Comparison of ENCODE assay signal across 8 mouse cellular contexts in genomic region chr7:118102678-118103461, GRCm38 (mm10). TPM values are rescaled to one million over a fixed set of nuclear protein-coding genes. Genes with fewer than 3 reads are reported as not detected.
A peak's percentile ranks its signal among the peaks of the same experiment; 100 is the strongest.
DNase-seq lines count a peak whose midpoint lies in the region; ATAC-seq and TF ChIP-seq lines count a peak whose summit lies in the region.

No protein-coding gene starts in this region.

- 30% methylated on average over 4 of the region's 4 CpGs for WGBS in lung, embryonic 14.5 days
- WGBS in limb, embryonic 11.5 days = 39% methylated on average over 4 of the region's 4 CpGs
- WGBS in neural tube, embryonic 13.5 days = 46% methylated on average over 4 of the region's 4 CpGs
- 68% methylated on average over 4 of the region's 4 CpGs for WGBS in thymus, adult 2 months

- no peak for TF ChIP-seq POLR2A in thymus, adult 2 months (IDR thresholded peaks at IDR 0.05; ENCODE audit: control insufficient read depth, extremely low read depth, insufficient read depth, low read length, poor library complexity)

- no peak overlapping the region for H3K4me3 ChIP-seq in lung, embryonic 14.5 days (ENCODE audit: low read depth, low read length)
- no peak overlapping the region for H3K4me3 ChIP-seq in limb, embryonic 11.5 days (ENCODE audit: low read depth, low read length)
- H3K4me3 ChIP-seq in neural tube, embryonic 13.5 days = no peak overlapping the region
- no peak overlapping the region for H3K4me3 ChIP-seq in thymus, adult 2 months (ENCODE audit: control insufficient read depth, insufficient read depth, low read length)

- ATAC-seq in lung, embryonic 14.5 days (ENCODE audit: insufficient read depth) = peak; percentile 52
- ATAC-seq in limb, embryonic 11.5 days (ENCODE audit: insufficient number of reproducible peaks, low FRiP score, low TSS enrichment, low read depth) = peak; percentile 63; the same call in 1 of the 2 replicates
- peak; percentile 48 for ATAC-seq in neural tube, embryonic 13.5 days (ENCODE audit: low read depth)

- no peaks in the 10 kb centered on the region for H3K27me3 ChIP-seq in lung, embryonic 14.5 days (ENCODE audit: insufficient read depth, low read length)
- no peaks in the 10 kb centered on the region for H3K27me3 ChIP-seq in limb, embryonic 11.5 days (ENCODE audit: control insufficient read depth, insufficient read depth, low read length)
- no peaks in the 10 kb centered on the region for H3K27me3 ChIP-seq in neural tube, embryonic 13.5 days
- no peaks in the 10 kb centered on the region for H3K27me3 ChIP-seq in thymus, adult 2 months (ENCODE audit: control insufficient read depth, insufficient read depth, low read length)

- H3K4me1 ChIP-seq in lung, embryonic 14.5 days (ENCODE audit: insufficient read depth) = no peaks in the 10 kb centered on the region
- no peaks in the 10 kb centered on the region; the same call in 1 of the 2 replicates for H3K4me1 ChIP-seq in limb, embryonic 11.5 days (ENCODE audit: control insufficient read depth, insufficient read depth, low read length)
- no peaks in the 10 kb centered on the region for H3K4me1 ChIP-seq in neural tube, embryonic 13.5 days (replicated peaks)
- H3K4me1 ChIP-seq in thymus, adult 2 months (replicated peaks; ENCODE audit: control insufficient read depth, insufficient read depth, low read length) = no peaks in the 10 kb centered on the region

- H3K9me3 ChIP-seq in lung, embryonic 14.5 days (ENCODE audit: low read depth, low read length) = no peaks in the 10 kb centered on the region
- H3K9me3 ChIP-seq in limb, embryonic 11.5 days (ENCODE audit: control insufficient read depth, low read length) = no peaks in the 10 kb centered on the region
- no peaks in the 10 kb centered on the region for H3K9me3 ChIP-seq in neural tube, embryonic 13.5 days

- peaks cover 37% of the 10 kb centered on the region for H3K36me3 ChIP-seq in lung, embryonic 14.5 days (ENCODE audit: insufficient read depth)
- peaks cover 20% of the 10 kb centered on the region for H3K36me3 ChIP-seq in limb, embryonic 11.5 days (ENCODE audit: control insufficient read depth, insufficient read depth, low read length)
- peaks cover 36% of the 10 kb centered on the region for H3K36me3 ChIP-seq in neural tube, embryonic 13.5 days
- peaks cover 30% of the 10 kb centered on the region for H3K36me3 ChIP-seq in thymus, adult 2 months (ENCODE audit: control insufficient read depth, insufficient read depth, low read length)

- peak overlapping the region; percentile 15; the same call in 1 of the 2 replicates for H3K27ac ChIP-seq in lung, embryonic 14.5 days (ENCODE audit: low read depth)
- H3K27ac ChIP-seq in limb, embryonic 11.5 days (replicated peaks; ENCODE audit: low read depth, low read length) = peak overlapping the region; percentile 30; the same call in 1 of the 2 replicates
- H3K27ac ChIP-seq in neural tube, embryonic 13.5 days (replicated peaks) = no peak overlapping the region
- no peak overlapping the region for H3K27ac ChIP-seq in thymus, adult 2 months (ENCODE audit: control insufficient read depth, insufficient read depth, low read length)

- H3K4me2 ChIP-seq in lung, embryonic 14.5 days = no peak overlapping the region
- no peak overlapping the region for H3K4me2 ChIP-seq in limb, embryonic 11.5 days (ENCODE audit: low read depth, severe bottlenecking)
- no peak overlapping the region for H3K4me2 ChIP-seq in neural tube, embryonic 13.5 days

- peak; percentile 25 for DNase-seq in lung, embryonic 14.5 days
- no peak for DNase-seq in lung, adult 18-20 months
- peak; percentile 67 for DNase-seq in fat pad, adult 2 months (ENCODE audit: extremely low read depth, low read depth, low spot score)
- peak; percentile 47 for DNase-seq in limb, embryonic 11.5 days (ENCODE audit: low spot score)
- no peak for DNase-seq in thymus, adult 2 months
- DNase-seq in spleen, postnatal 36 days (ENCODE audit: low spot score in 2 of 2) = no peak
- no peak for DNase-seq in layer of hippocampus, adult 9-10 months (ENCODE audit: low spot score)

- TF ChIP-seq CTCF in lung, embryonic 14.5 days (IDR thresholded peaks at IDR 0.05; ENCODE audit: low read depth) = no peak
- TF ChIP-seq CTCF in thymus, adult 2 months (IDR thresholded peaks at IDR 0.05; ENCODE audit: borderline replicate concordance, control insufficient read depth, extremely low read depth, insufficient read depth, low read length, poor library complexity) = no peak

- no peak overlapping the region for H3K9ac ChIP-seq in lung, embryonic 14.5 days
- H3K9ac ChIP-seq in limb, embryonic 11.5 days (ENCODE audit: low read length) = no peak overlapping the region
- no peak overlapping the region for H3K9ac ChIP-seq in neural tube, embryonic 13.5 days

RNA-seq across cellular contexts. Expression of gene Rps15a, which starts 13.1 kb away (rescaled TPM):
- 868 and 955 TPM in 2 replicates for polyA plus RNA-seq in lung, embryonic 14.5 days (2014; fragmentation: Nextera tagmentation; extraction: Ambion mirVana)
- polyA plus RNA-seq in limb, embryonic 11.5 days (2014; fragmentation: Nextera tagmentation; extraction: Ambion mirVana) = 782 and 811 TPM in 2 replicates
- polyA plus RNA-seq in neural tube, embryonic 13.5 days (2015; fragmentation: Nextera tagmentation; extraction: Ambion mirVana) = 430 and 493 TPM in 2 replicates
- polyA plus RNA-seq in thymus, adult 2 months (2012; rRNA removed) = 1,244 and 1,382 TPM in 2 replicates

RNA-seq across cellular contexts. Expression of gene Arl6ip1, which starts 26.6 kb away (rescaled TPM):
- polyA plus RNA-seq in lung, embryonic 14.5 days (2014; fragmentation: Nextera tagmentation; extraction: Ambion mirVana) = 352 and 375 TPM in 2 replicates
- polyA plus RNA-seq in limb, embryonic 11.5 days (2014; fragmentation: Nextera tagmentation; extraction: Ambion mirVana) = 408 and 423 TPM in 2 replicates
- polyA plus RNA-seq in neural tube, embryonic 13.5 days (2015; fragmentation: Nextera tagmentation; extraction: Ambion mirVana) = 480 and 481 TPM in 2 replicates
- polyA plus RNA-seq in thymus, adult 2 months (2012; rRNA removed) = 216 and 232 TPM in 2 replicates

Comparison
In these comparisons a context has a peak if more than half of its experiments do, and no peak if none do; other contexts are left out.
1. DNase-seq: peak in lung, embryonic 14.5 days (single experiment), fat pad, adult 2 months (single experiment) and limb, embryonic 11.5 days (single experiment); none in lung, adult 18-20 months (0 of 2), thymus, adult 2 months (single experiment), spleen, postnatal 36 days (0 of 2) and layer of hippocampus, adult 9-10 months (single experiment).
2. H3K27ac ChIP-seq: peak in lung, embryonic 14.5 days (single experiment) and limb, embryonic 11.5 days (single experiment); none in neural tube, embryonic 13.5 days (single experiment) and thymus, adult 2 months (single experiment).
3. Peak in every context shown above with its lines, with median percentiles within 50 percentile points of each other: ATAC-seq.